Mouse (Mus musculus) liver, embryonic 16.5 days (tissue): Measurements from ENCODE around the gene Pacrg. TPM values are rescaled to one million over a fixed set of nuclear protein-coding genes. Genes with fewer than 3 reads are reported as not detected.

Experiments
- ATAC-seq: fragments of 200-750 bp; cut with Nextera tagmentation; 2 replicates; pipeline ENCODE4 v1.8.0; 2017; ENCODE audit warnings: low read depth, mild to moderate bottlenecking, moderate number of reproducible peaks, moderate library complexity
- H3K27ac ChIP-seq: fragments of 300-500 bp; sonication (generic); 2 replicates; pipeline ENCODE4 v1.5.1; 2014; ENCODE audit warnings: mild to moderate bottlenecking, low read length
- H3K27me3 ChIP-seq: fragments of 300-500 bp; sonication (generic); 2 replicates; pipeline ENCODE4 v1.6.1; 2014; ENCODE audit warnings: low read depth, low read length, mixed read lengths; ENCODE audit not compliant: control insufficient read depth, insufficient read depth
- H3K36me3 ChIP-seq: fragments of 300-500 bp; sonication (generic); 2 replicates; pipeline ENCODE4 v1.6.1; 2014; ENCODE audit warnings: mild to moderate bottlenecking; ENCODE audit not compliant: control insufficient read depth, insufficient read depth
- H3K4me1 ChIP-seq: fragments of 300-500 bp; sonication (generic); 2 replicates; pipeline ENCODE4 v1.6.1; 2014; ENCODE audit warnings: low read depth, low read length, mixed read lengths; ENCODE audit not compliant: control insufficient read depth
- H3K4me2 ChIP-seq: fragments of 300-500 bp; sonication (generic); 2 replicates; pipeline ENCODE4 v1.6.1; 2014; ENCODE audit warnings: low read depth, low read length, mixed read lengths
- H3K4me3 ChIP-seq: fragments of 300-500 bp; sonication (generic); 2 replicates; pipeline ENCODE4 v1.5.1; 2014; ENCODE audit warnings: low read depth, mild to moderate bottlenecking, low read length
- H3K9ac ChIP-seq: fragments of 300-500 bp; sonication (generic); 2 replicates; pipeline ENCODE4 v1.6.1; 2014; ENCODE audit warnings: low read depth, low read length
- H3K9me3 ChIP-seq: fragments of 300-500 bp; sonication (generic); replicated peaks from 2 replicates; pipeline ENCODE4 v1.6.1; 2016; ENCODE audit warnings: low read length; ENCODE audit not compliant: control insufficient read depth
- WGBS: fragments of 180-500 bp; shearing (Covaris S2); extraction: QIAGEN DNeasy Blood & Tissue Kit; methylation state at CpG from one replicate; pipeline ENCODE4 v1.1.7; 2014; ENCODE audit not compliant: insufficient replicate concordance; 5-methylcytosine and 5-hydroxymethylcytosine counted together
- polyA plus RNA-seq: library from polyadenylated mRNA; unstranded; fragments of >200 nt; fragmentation: Nextera tagmentation; extraction: Ambion mirVana; gene quantifications from 2 replicates; pipeline ENCODE4 v1.2.1, GENCODE M21; 2015

Pacrg gene
- polyA plus RNA-seq, 1 experiment from 2014 or later, result not detected

- WGBS, result 62% methylated on average over 7 of the region's 7 CpGs
- no peak overlapping the region for H3K9ac ChIP-seq
- H3K4me1 ChIP-seq, result no peaks in the 10 kb centered on the region
- H3K36me3 ChIP-seq, result no peaks in the 10 kb centered on the region
- H3K27me3 ChIP-seq, result no peaks in the 10 kb centered on the region
- no peaks in the 10 kb centered on the region for H3K9me3 ChIP-seq
- ATAC-seq, result no peak
- H3K4me3 ChIP-seq, result no peak overlapping the region
- no peak overlapping the region for H3K4me2 ChIP-seq
- H3K27ac ChIP-seq, result no peak overlapping the region
These were observed 407.5 kb downstream of the Pacrg start for GRCm38 (mm10) chr17:10432525-10433180.

GRCm38 (mm10) chr17:10431849-10432524 is 408.1 kb downstream of the Pacrg start:
- H3K27me3 ChIP-seq, result no peaks in the 10 kb centered on the region
- H3K4me2 ChIP-seq, result no peak overlapping the region
- H3K4me3 ChIP-seq, result no peak overlapping the region
- H3K36me3 ChIP-seq, result no peaks in the 10 kb centered on the region
- H3K9me3 ChIP-seq, result no peaks in the 10 kb centered on the region
- 61% methylated on average over 6 of the region's 6 CpGs for WGBS
- H3K4me1 ChIP-seq, result no peaks in the 10 kb centered on the region
- no peak for ATAC-seq
- H3K27ac ChIP-seq, result no peak overlapping the region
- H3K9ac ChIP-seq, result no peak overlapping the region

- ATAC-seq, result no peak
- WGBS, result 25% methylated on average over 4 of the region's 4 CpGs
- no peak overlapping the region for H3K27ac ChIP-seq
- no peaks in the 10 kb centered on the region for H3K27me3 ChIP-seq
- no peaks in the 10 kb centered on the region for H3K9me3 ChIP-seq
- H3K4me1 ChIP-seq, result no peaks in the 10 kb centered on the region
- no peaks in the 10 kb centered on the region for H3K36me3 ChIP-seq
- no peak overlapping the region for H3K4me2 ChIP-seq
- H3K9ac ChIP-seq, result no peak overlapping the region
- no peak overlapping the region for H3K4me3 ChIP-seq
These were observed 409.3 kb downstream of the Pacrg start for GRCm38 (mm10) chr17:10430831-10431230.

DNA sequence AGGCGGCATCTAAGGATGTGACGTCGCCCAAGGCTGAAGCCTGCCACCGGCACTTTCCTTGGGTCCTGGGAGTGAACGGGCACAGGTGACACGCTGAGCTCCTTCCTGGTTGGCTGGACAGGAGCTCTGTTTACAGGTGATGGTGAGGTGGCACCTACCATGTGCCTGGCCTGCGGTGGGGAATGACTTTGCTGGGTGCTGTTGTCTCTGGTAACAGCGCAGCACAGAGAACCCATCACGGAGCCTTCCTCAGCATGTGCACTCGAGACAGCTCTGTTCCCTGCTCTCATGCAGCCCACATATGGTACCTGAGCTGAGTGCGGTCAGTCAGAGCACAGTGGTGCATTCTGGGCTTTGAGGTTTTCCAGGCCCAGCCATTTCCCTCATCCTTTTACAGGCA is 410.7 kb downstream of the Pacrg start:
- Histone ChIP-seq H3K36me3 (no peaks in the 10 kb centered on the region), H3K9ac (no peak overlapping the region), H3K4me1 (no peaks in the 10 kb centered on the region), H3K27ac (no peak overlapping the region), H3K4me2 (no peak overlapping the region), H3K9me3 (no peaks in the 10 kb centered on the region), H3K4me3 (no peak overlapping the region), H3K27me3 (no peaks in the 10 kb centered on the region)
- no peak for ATAC-seq
- WGBS, result 72% methylated on average over 11 of the region's 11 CpGs

DNA sequence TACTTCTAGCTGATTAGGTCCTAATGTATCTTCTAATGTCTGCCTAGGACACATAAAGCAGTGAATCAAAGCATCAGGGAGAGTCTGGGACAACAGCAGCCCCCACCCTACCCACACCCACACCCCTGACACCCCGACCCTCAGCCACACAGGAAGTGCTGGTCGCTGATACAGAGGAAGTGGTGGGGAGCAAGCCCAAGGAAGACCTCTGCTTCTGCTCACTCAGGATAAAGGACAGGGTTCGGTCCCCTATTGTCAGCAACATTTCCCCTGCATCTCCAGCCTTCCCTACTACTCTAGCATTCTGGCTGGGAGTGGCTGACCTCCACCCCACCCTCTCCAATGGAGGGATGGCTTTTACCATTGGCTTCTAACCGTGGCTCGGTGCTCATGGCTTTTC is 414.8 kb downstream of the Pacrg start:
- no peak overlapping the region for H3K9ac ChIP-seq

DNA sequence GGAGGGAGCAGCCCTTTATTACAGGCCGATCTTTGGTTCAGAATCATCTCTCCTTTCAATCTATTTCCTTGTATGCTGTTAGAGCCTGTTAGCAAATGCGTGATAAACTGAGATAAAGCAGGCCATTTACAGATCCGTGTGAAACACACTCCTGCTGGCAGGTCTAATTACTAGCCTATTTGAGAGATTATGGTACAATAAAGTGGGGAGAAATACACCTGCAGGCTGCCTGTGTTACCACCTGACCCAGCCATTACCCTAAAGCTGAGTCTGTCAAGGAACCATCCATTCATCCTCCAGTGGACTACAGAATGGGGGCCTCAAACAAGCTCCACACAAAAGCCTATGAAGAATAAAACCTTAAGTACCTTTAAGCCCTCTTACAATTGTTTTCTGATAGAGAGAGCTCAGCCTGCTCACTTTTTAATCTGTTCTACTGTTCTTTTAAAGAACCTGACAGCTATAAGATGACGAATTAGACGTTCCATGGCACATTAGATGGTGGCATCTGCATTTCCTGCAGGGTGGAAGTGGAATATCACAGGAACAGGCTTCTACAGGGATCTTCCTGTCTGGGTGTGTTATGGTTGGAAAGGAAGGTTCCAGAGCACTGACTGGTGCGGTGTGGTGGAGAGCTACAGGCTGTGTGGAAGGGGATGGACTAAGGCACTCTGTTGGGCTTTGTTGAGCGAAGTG is 422.4 kb downstream of the Pacrg start:
- Histone ChIP-seq H3K9ac (no peak overlapping the region), H3K9me3 (no peaks in the 10 kb centered on the region), H3K4me1 (no peaks in the 10 kb centered on the region), H3K27me3 (no peaks in the 10 kb centered on the region), H3K27ac (no peak overlapping the region), H3K4me2 (no peak overlapping the region), H3K36me3 (no peaks in the 10 kb centered on the region), H3K4me3 (no peak overlapping the region)
- ATAC-seq, result no peak
- WGBS, result 63% methylated on average over 7 of the region's 7 CpGs

More for the DNA sequence above, 414.8 kb downstream of the Pacrg start:
- 17% methylated on average over 5 of the region's 5 CpGs for WGBS
- H3K4me3 ChIP-seq, result no peak overlapping the region
- H3K27me3 ChIP-seq, result no peaks in the 10 kb centered on the region
- no peak overlapping the region for H3K27ac ChIP-seq
- ATAC-seq, result peak; percentile 37; the same call in 1 of the 2 replicates
- no peaks in the 10 kb centered on the region for H3K4me1 ChIP-seq
- no peaks in the 10 kb centered on the region for H3K9me3 ChIP-seq
- H3K4me2 ChIP-seq, result no peak overlapping the region
- H3K36me3 ChIP-seq, result no peaks in the 10 kb centered on the region

- 40% methylated on average over 4 of the region's 4 CpGs for WGBS
- Histone ChIP-seq H3K4me3 (no peak overlapping the region), H3K27me3 (no peaks in the 10 kb centered on the region), H3K4me1 (no peaks in the 10 kb centered on the region), H3K36me3 (no peaks in the 10 kb centered on the region), H3K27ac (no peak overlapping the region), H3K9me3 (no peaks in the 10 kb centered on the region), H3K4me2 (no peak overlapping the region), H3K9ac (no peak overlapping the region)
- ATAC-seq, result no peak
These were observed 423.1 kb downstream of the Pacrg start for GRCm38 (mm10) chr17:10416995-10417394.

GRCm38 (mm10) chr17:10416101-10416500 is 424.0 kb downstream of the Pacrg start:
- 64% methylated on average over 4 of the region's 4 CpGs for WGBS
- H3K36me3 ChIP-seq, result no peaks in the 10 kb centered on the region
- H3K4me3 ChIP-seq, result no peak overlapping the region
- H3K9ac ChIP-seq, result no peak overlapping the region
- no peak overlapping the region for H3K27ac ChIP-seq
- H3K4me1 ChIP-seq, result no peaks in the 10 kb centered on the region
- H3K27me3 ChIP-seq, result no peaks in the 10 kb centered on the region
- no peaks in the 10 kb centered on the region for H3K9me3 ChIP-seq
- ATAC-seq, result no peak
- no peak overlapping the region for H3K4me2 ChIP-seq

- Histone ChIP-seq H3K4me2 (no peak overlapping the region), H3K27me3 (no peaks in the 10 kb centered on the region), H3K9ac (no peak overlapping the region), H3K4me1 (no peaks in the 10 kb centered on the region), H3K27ac (no peak overlapping the region), H3K4me3 (no peak overlapping the region), H3K9me3 (no peaks in the 10 kb centered on the region), H3K36me3 (no peaks in the 10 kb centered on the region)
- no peak for ATAC-seq
- 42% methylated on average over 4 of the region's 4 CpGs for WGBS
These were observed 425.7 kb downstream of the Pacrg start for GRCm38 (mm10) chr17:10414383-10414782.
